Mouse (Mus musculus) midbrain, embryonic 16.5 days (tissue): ENCODE measurements around the gene Tpbg. TPM values are rescaled to one million over a fixed set of nuclear protein-coding genes. Genes with fewer than 3 reads are reported as not detected.

Experiments
- ATAC-seq: fragments of 200-750 bp; cut with Nextera tagmentation; 2 replicates; pipeline ENCODE4 v1.8.0; 2017; ENCODE audit warnings: moderate TSS enrichment
- H3K27ac ChIP-seq: fragments of 300-500 bp; sonication (generic); 2 replicates; pipeline ENCODE4 v1.5.1; 2014; ENCODE audit warnings: mild to moderate bottlenecking, low read length, mixed read lengths
- H3K27me3 ChIP-seq: fragments of 300-500 bp; sonication (generic); 2 replicates; pipeline ENCODE4 v1.6.1; 2014; ENCODE audit warnings: low read depth, low read length, mixed read lengths; ENCODE audit not compliant: control insufficient read depth, insufficient read depth
- H3K36me3 ChIP-seq: fragments of 300-500 bp; sonication (generic); 2 replicates; pipeline ENCODE4 v1.6.1; 2014; ENCODE audit warnings: mild to moderate bottlenecking, low read length, moderate library complexity, mixed read lengths; ENCODE audit not compliant: control insufficient read depth, insufficient read depth
- H3K4me1 ChIP-seq: fragments of 300-500 bp; sonication (generic); 2 replicates; pipeline ENCODE4 v1.6.1; 2014; ENCODE audit warnings: mild to moderate bottlenecking, low read length, mixed read lengths; ENCODE audit not compliant: control insufficient read depth, insufficient read depth
- H3K4me2 ChIP-seq: fragments of 300-500 bp; sonication (generic); 2 replicates; pipeline ENCODE4 v1.6.1; 2014; ENCODE audit warnings: mild to moderate bottlenecking, low read length, mixed read lengths
- H3K4me3 ChIP-seq: fragments of 300-500 bp; sonication (generic); 2 replicates; pipeline ENCODE4 v1.5.1; 2014; ENCODE audit warnings: low read depth, mild to moderate bottlenecking, low read length, moderate library complexity, mixed read lengths
- H3K9ac ChIP-seq: fragments of 300-500 bp; sonication (generic); 2 replicates; pipeline ENCODE4 v1.6.1; 2014; ENCODE audit warnings: low read depth, low read length, mixed read lengths
- H3K9me3 ChIP-seq: fragments of 300-500 bp; sonication (generic); replicated peaks from 2 replicates; pipeline ENCODE4 v1.6.1; 2014; ENCODE audit warnings: mild to moderate bottlenecking, low read length, mixed read lengths; ENCODE audit not compliant: control insufficient read depth, poor library complexity, severe bottlenecking
- WGBS: fragments of 180-500 bp; shearing (Covaris S2); extraction: QIAGEN DNeasy Blood & Tissue Kit; methylation state at CpG from one replicate; pipeline ENCODE4 v1.1.7; 2014; 5-methylcytosine and 5-hydroxymethylcytosine counted together
- polyA plus RNA-seq: library from polyadenylated mRNA; unstranded; fragments of >200 nt; fragmentation: Nextera tagmentation; extraction: Ambion mirVana; gene quantifications from 2 replicates; pipeline ENCODE4 v1.2.1, GENCODE M21; 2015

Gene Tpbg
- polyA plus RNA-seq, 1 experiment from 2014 or later: 12.0 TPM

GRCm38 (mm10) chr9:85862562-85862961 is 20.4 kb downstream of the Tpbg start:
- Histone ChIP-seq H3K9ac (no peak overlapping the region), H3K27me3 (no peaks in the 10 kb centered on the region), H3K4me3 (no peak overlapping the region), H3K36me3 (no peaks in the 10 kb centered on the region), H3K27ac (no peak overlapping the region), H3K4me1 (no peaks in the 10 kb centered on the region), H3K4me2 (no peak overlapping the region), H3K9me3 (no peaks in the 10 kb centered on the region)
- ATAC-seq: no peak
- 76% methylated on average over 6 of the region's 6 CpGs for WGBS

GRCm38 (mm10) chr9:85872908-85873307 is 30.7 kb downstream of the Tpbg start:
- no peak for ATAC-seq
- Histone ChIP-seq H3K4me1 (no peaks in the 10 kb centered on the region), H3K4me2 (no peak overlapping the region), H3K27me3 (no peaks in the 10 kb centered on the region), H3K9ac (no peak overlapping the region), H3K27ac (no peak overlapping the region), H3K9me3 (no peaks in the 10 kb centered on the region), H3K4me3 (no peak overlapping the region), H3K36me3 (no peaks in the 10 kb centered on the region)
- 79% methylated on average over 7 of the region's 7 CpGs for WGBS

DNA sequence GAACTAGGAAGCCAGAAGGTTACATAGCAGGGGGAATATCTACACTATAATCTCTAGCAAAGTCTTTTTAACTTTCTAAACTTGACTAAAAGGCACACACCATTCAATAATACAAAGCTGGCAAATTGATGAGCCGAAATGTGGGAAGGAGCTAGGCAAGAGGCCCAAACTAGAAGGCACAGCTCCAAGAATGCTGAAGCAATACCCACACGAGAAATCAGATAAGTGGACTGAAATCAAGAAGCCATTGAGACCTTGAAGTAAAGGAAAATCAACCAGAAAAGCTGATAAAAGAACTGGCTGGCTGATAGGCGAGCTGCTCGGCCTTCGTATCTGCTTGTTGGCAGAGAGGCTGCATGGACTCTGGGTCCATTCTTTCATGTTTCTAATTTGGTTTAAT is 51.5 kb downstream of the Tpbg start:
- Histone ChIP-seq H3K4me2 (no peak overlapping the region), H3K4me1 (no peaks in the 10 kb centered on the region), H3K27ac (no peak overlapping the region), H3K36me3 (no peaks in the 10 kb centered on the region), H3K4me3 (no peak overlapping the region), H3K9me3 (no peaks in the 10 kb centered on the region), H3K9ac (no peak overlapping the region), H3K27me3 (no peaks in the 10 kb centered on the region)
- WGBS: 82% methylated on average over 5 of the region's 5 CpGs
- ATAC-seq: no peak

Other genes with a start within 250 kb of the Tpbg start
- 28.4 and 31.8 TPM in 2 replicates for gene Ibtk, start 93.0 kb upstream of the Tpbg start, polyA plus RNA-seq